8 mouse cellular contexts compared by ENCODE assay signal in the genomic region with DNA sequence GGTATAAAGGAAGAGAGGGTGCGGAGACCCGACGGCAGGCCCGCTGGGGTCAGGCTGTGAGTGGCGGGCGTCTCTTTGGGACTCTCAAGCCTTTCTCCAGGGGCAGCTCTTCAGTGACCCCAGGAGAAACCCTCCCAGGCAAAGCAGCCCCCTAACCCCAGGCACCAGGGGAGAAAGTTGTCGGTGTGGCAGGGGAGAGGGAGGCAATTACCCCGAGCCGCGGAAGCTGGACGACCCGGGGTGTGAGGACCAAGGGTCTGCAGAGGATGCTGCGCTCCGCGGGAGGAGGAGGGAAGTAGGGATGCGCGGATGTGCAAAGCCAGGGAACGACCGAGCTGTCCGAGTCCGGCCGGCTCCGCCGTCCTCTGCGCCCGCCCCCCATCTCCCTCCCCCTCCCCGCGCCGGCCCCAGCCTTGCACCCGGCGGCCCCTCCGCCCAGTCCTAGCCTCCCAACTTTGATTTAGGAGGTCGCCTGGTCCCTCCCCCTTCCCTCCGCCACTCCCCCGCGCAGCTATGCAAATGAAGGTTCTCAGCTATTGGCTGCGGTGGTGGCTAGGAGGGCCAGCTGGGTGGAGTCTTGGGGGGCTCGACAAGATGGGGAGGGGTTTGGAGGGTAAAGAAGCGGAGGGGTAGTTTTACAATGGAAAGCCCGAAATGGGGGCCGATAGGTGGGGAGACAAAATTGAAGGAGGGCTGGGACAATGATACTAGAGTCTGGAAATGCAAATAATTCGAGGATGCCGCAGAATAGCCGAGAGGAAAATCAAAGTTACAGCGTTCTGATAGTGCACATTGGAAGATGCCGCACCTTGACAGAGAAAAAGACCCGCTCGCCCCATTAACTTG. TPM values are rescaled to one million over a fixed set of nuclear protein-coding genes. Genes with fewer than 3 reads are reported as not detected.
DNase-seq lines count a peak whose midpoint lies in the region; ATAC-seq lines count a peak whose summit lies in the region.
"Had no signal": no experiment of that assay in that cellular context is flagged by ENCODE, and none has a peak within 500 bp of the region (broad histone marks: within the 10 kb centered on the region; RNA-seq: fewer than 3 reads in every experiment).

TSS of gene Stac2 (minus strand) at position 474 of the 846 bp plus-strand sequence.

- H3K27me3 ChIP-seq in intestine, embryonic 14.5 days (replicated peaks; ENCODE audit: control insufficient read depth, insufficient read depth, low read length) = peaks cover 53% of the 10 kb centered on the region
- peaks cover 31% of the 10 kb centered on the region for H3K27me3 ChIP-seq in limb, embryonic 11.5 days (ENCODE audit: control insufficient read depth, insufficient read depth, low read length)
- peaks cover 79% of the 10 kb centered on the region for H3K27me3 ChIP-seq in midbrain, embryonic 12.5 days

- H3K4me1 ChIP-seq in intestine, embryonic 14.5 days (replicated peaks; ENCODE audit: control insufficient read depth, insufficient read depth, low read length) = no peaks in the 10 kb centered on the region
- peaks cover 3% of the 10 kb centered on the region; the same call in 1 of the 2 replicates for H3K4me1 ChIP-seq in limb, embryonic 11.5 days (ENCODE audit: control insufficient read depth, insufficient read depth, low read length)
- H3K4me1 ChIP-seq in midbrain, embryonic 12.5 days = peaks cover 16% of the 10 kb centered on the region

- intact Hi-C loops in gastrocnemius, postnatal 14 days (cut with DNase I; ENCODE audit: low total_unique reads) = no loop called here

- peak within 1 kb of the TSS; percentile 67 for H3K4me2 ChIP-seq in intestine, embryonic 14.5 days (ENCODE audit: low read length)
- H3K4me2 ChIP-seq in limb, embryonic 11.5 days (ENCODE audit: low read depth, severe bottlenecking) = peak within 1 kb of the TSS; percentile 57
- H3K4me2 ChIP-seq in midbrain, embryonic 12.5 days (replicated peaks) = peak within 1 kb of the TSS; percentile 61

- H3K4me3 ChIP-seq in intestine, embryonic 14.5 days (ENCODE audit: low read depth, low read length) = peak within 1 kb of the TSS; percentile 37
- peak within 1 kb of the TSS; percentile 31 for H3K4me3 ChIP-seq in limb, embryonic 11.5 days (ENCODE audit: low read depth, low read length)
- peak within 1 kb of the TSS; percentile 52 for H3K4me3 ChIP-seq in midbrain, embryonic 12.5 days

- H3K9me3 ChIP-seq in intestine, embryonic 14.5 days (ENCODE audit: control insufficient read depth, low read length) = no peaks in the 10 kb centered on the region
- no peaks in the 10 kb centered on the region for H3K9me3 ChIP-seq in limb, embryonic 11.5 days (ENCODE audit: control insufficient read depth, low read length)
- H3K9me3 ChIP-seq in midbrain, embryonic 12.5 days = no peaks in the 10 kb centered on the region

- H3K27ac ChIP-seq in intestine, embryonic 14.5 days (ENCODE audit: low read depth) = no peak within 1 kb of the TSS
- H3K27ac ChIP-seq in limb, embryonic 11.5 days (replicated peaks; ENCODE audit: low read depth, low read length) = no peak within 1 kb of the TSS
- H3K27ac ChIP-seq in midbrain, embryonic 12.5 days (replicated peaks) = no peak within 1 kb of the TSS

- WGBS in intestine, embryonic 14.5 days = 1% methylated on average over 47 of the region's 48 CpGs
- WGBS in limb, embryonic 11.5 days = 2% methylated on average over 27 of the region's 48 CpGs
- WGBS in midbrain, embryonic 12.5 days = 1% methylated on average over 47 of the region's 48 CpGs

- peak; percentile 83 for ATAC-seq in intestine, embryonic 14.5 days (replicated peaks; ENCODE audit: low FRiP score, low TSS enrichment, low read depth)
- ATAC-seq in limb, embryonic 11.5 days (ENCODE audit: insufficient number of reproducible peaks, low FRiP score, low TSS enrichment, low read depth) = peak; percentile 90
- peak; percentile 91 for ATAC-seq in midbrain, embryonic 12.5 days (ENCODE audit: low FRiP score, low read depth)

- no peaks in the 10 kb centered on the region for H3K36me3 ChIP-seq in intestine, embryonic 14.5 days (ENCODE audit: control insufficient read depth, insufficient read depth, low read length)
- H3K36me3 ChIP-seq in limb, embryonic 11.5 days (ENCODE audit: control insufficient read depth, insufficient read depth, low read length) = no peaks in the 10 kb centered on the region
- H3K36me3 ChIP-seq in midbrain, embryonic 12.5 days = no peaks in the 10 kb centered on the region

- DNase-seq in adrenal gland, postnatal 10 days = peak; percentile 83
- DNase-seq in cerebellum, postnatal 10 days = peak; percentile 81 to 88
- peak; percentile 75 for DNase-seq in gastrocnemius, postnatal 14 days
- peak; percentile 82 for DNase-seq in intestine, embryonic 14.5 days (ENCODE audit: low spot score)
- DNase-seq in limb, embryonic 11.5 days (ENCODE audit: low spot score) = peak; percentile 88
- peak; percentile 69 to 82 for DNase-seq in spleen, postnatal 4 days (ENCODE audit: low spot score in 2 of 2)

- H3K9ac ChIP-seq in intestine, embryonic 14.5 days (ENCODE audit: low read length) = no peak within 1 kb of the TSS; the same call in 1 of the 2 replicates
- H3K9ac ChIP-seq in limb, embryonic 11.5 days (ENCODE audit: low read length) = peak within 1 kb of the TSS; percentile 47
- peak within 1 kb of the TSS; percentile 51 for H3K9ac ChIP-seq in midbrain, embryonic 12.5 days (replicated peaks)

RNA-seq across cellular contexts. Expression of gene Stac2, which starts in this region (rescaled TPM):
- total RNA-seq in adrenal gland, postnatal 10 days (2021) = 1 to 10 TPM; 1.8 to 3.1 TPM
- total RNA-seq in gastrocnemius, postnatal 14 days (2021) = under 1 TPM; 0.07 to 0.29 TPM
- polyA plus RNA-seq in intestine, embryonic 14.5 days (2014; fragmentation: Nextera tagmentation; extraction: Ambion mirVana) = 0.35 and 0.43 TPM in 2 replicates
- 0.17 and 0.51 TPM in 2 replicates for polyA plus RNA-seq in limb, embryonic 11.5 days (2014; fragmentation: Nextera tagmentation; extraction: Ambion mirVana)
- 0.62 and 0.73 TPM in 2 replicates for polyA plus RNA-seq in midbrain, embryonic 12.5 days (2016; fragmentation: Nextera tagmentation; extraction: Ambion mirVana)
- total RNA-seq: hematopoietic stem cell, adult 5-6 weeks had no signal

Comparison
In these comparisons a context has a peak if more than half of its experiments do, and no peak if none do; other contexts are left out.
1. Peak in DNase-seq in gastrocnemius, postnatal 14 days; RNA of the gene not detected or under 1 TPM.
2. Peak in DNase-seq, ATAC-seq, H3K4me3 ChIP-seq and H3K4me2 ChIP-seq in intestine, embryonic 14.5 days; RNA of the gene not detected or under 1 TPM.
3. Peak in DNase-seq, ATAC-seq, H3K4me3 ChIP-seq, H3K9ac ChIP-seq and H3K4me2 ChIP-seq in limb, embryonic 11.5 days; RNA of the gene not detected or under 1 TPM.
4. Peak in ATAC-seq, H3K4me3 ChIP-seq, H3K9ac ChIP-seq and H3K4me2 ChIP-seq in midbrain, embryonic 12.5 days; RNA of the gene not detected or under 1 TPM.